Mouse (Mus musculus) hindbrain, embryonic 10.5 days (tissue): ENCODE results near the gene Dusp22. TPM values are rescaled to one million over a fixed set of nuclear protein-coding genes. Genes with fewer than 3 reads are reported as not detected.

Experiments used
- DNase-seq: peaks from one replicate; pipeline ENCODE4 v3.0.0-alpha.2; 2017; ENCODE audit warnings: low spot score
- H3K27ac ChIP-seq: fragments of 300-500 bp; sonication (generic); 2 replicates; pipeline ENCODE4 v1.5.1; 2016; ENCODE audit warnings: mild to moderate bottlenecking, moderate library complexity
- H3K27me3 ChIP-seq: fragments of 300-500 bp; sonication (generic); 2 replicates; pipeline ENCODE4 v1.6.1; 2016; ENCODE audit warnings: mild to moderate bottlenecking; ENCODE audit not compliant: poor library complexity, insufficient read depth, severe bottlenecking
- H3K36me3 ChIP-seq: fragments of 300-500 bp; sonication (generic); 2 replicates; pipeline ENCODE4 v1.6.1; 2016; ENCODE audit warnings: mild to moderate bottlenecking, moderate library complexity
- H3K4me1 ChIP-seq: fragments of 300-500 bp; sonication (generic); replicated peaks from 2 replicates; pipeline ENCODE4 v1.6.1; 2016; ENCODE audit warnings: mild to moderate bottlenecking
- H3K4me3 ChIP-seq: fragments of 300-500 bp; sonication (generic); 2 replicates; pipeline ENCODE4 v1.5.1; 2016; ENCODE audit warnings: mild to moderate bottlenecking, moderate library complexity
- H3K9me3 ChIP-seq: fragments of 300-500 bp; sonication (generic); 2 replicates; pipeline ENCODE4 v1.6.1; 2016; ENCODE audit warnings: mild to moderate bottlenecking, moderate library complexity
- WGBS: fragments of 180-500 bp; shearing (Covaris S2); methylation state at CpG from one replicate; pipeline ENCODE4 v1.1.7; 2016; 5-methylcytosine and 5-hydroxymethylcytosine counted together
- polyA plus RNA-seq: library from polyadenylated mRNA; unstranded; fragments of >200 nt; fragmentation: Nextera tagmentation; extraction: Ambion mirVana; gene quantifications from 2 replicates; pipeline ENCODE4 v1.2.1, GENCODE M21; 2016

Gene Dusp22
- polyA plus RNA-seq, 1 experiment from 2014 or later: 18.8 TPM

DNA sequence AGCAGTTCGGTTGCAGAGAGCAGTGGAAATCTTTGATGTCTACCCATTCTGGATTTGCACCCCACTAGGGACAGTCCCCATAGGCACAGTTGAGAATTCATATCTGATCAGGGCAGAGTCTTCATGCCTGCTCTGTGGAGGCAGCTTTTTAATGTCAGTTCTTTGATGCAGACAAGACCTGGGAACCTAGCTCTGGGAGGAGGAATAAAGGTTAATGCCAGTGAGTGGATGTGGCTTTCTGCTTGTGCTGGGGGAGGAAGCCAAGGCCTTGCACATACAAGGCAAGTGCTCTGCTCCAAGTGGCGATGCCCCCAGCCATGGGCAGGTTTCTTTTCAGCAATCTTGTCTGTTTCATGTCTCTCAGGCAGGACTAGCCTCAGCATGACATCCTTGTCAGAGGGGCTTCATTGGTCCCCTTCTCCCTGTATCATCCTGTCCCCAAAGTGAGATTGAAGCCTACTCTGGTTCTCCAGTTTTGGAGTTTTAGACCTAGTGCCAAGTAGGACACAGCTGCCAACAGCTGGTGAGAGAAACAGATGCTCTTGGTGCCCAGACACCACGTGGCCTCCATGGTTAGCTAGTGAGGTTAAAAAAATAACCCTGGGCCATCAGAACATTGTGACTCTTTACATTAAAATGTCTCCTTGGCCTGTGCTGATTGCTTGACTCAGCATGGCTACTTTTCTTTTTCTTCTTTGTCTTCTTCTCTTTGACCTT lies 100.7 kb downstream of the Dusp22 start:
- Histone ChIP-seq H3K9me3 (no peaks in the 10 kb centered on the region), H3K4me1 (no peaks in the 10 kb centered on the region), H3K27ac (no peak overlapping the region), H3K4me3 (no peak overlapping the region), H3K27me3 (no peaks in the 10 kb centered on the region), H3K36me3 (no peaks in the 10 kb centered on the region)
- no peak for DNase-seq
- 71% methylated on average over 3 of the region's 3 CpGs for WGBS

Other genes starting within 250 kb of the Dusp22 start
- 242 and 253 TPM in 2 replicates for gene Uqcrfs1, start 114.6 kb upstream of the Dusp22 start, polyA plus RNA-seq
- gene Irf4, start 89.2 kb downstream of the Dusp22 start, polyA plus RNA-seq: not detected in 2 replicates